Mouse (Mus musculus) MEL (cell line): ENCODE results near the gene Nsd1. TPM values are rescaled to one million over a fixed set of nuclear protein-coding genes. Genes with fewer than 3 reads are reported as not detected.
"Not testable (repeated sequence)": the region's sequence is repeated elsewhere in the genome, so short reads cannot be mapped to it uniquely, and the experiment has no call there.

Source experiments
- DNase-seq: peaks from one replicate; pipeline ENCODE4 v3.0.0; 2011; ENCODE audit warnings: low read depth, low spot score
- H3K27ac ChIP-seq: 2 replicates; pipeline ENCODE4 v1.5.1; 2012; ENCODE audit warnings: low read depth, mild to moderate bottlenecking, control low read depth, low read length, moderate library complexity; ENCODE audit not compliant: control insufficient read depth
- H3K27me3 ChIP-seq, 2 experiments: fragments of 150-350 bp in 1 of 2; sonication (generic) in 1 of 2; 2 replicates each; pipeline ENCODE4 v1.6.1; 2012; ENCODE audit warnings: low read length in 2 of 2, mild to moderate bottlenecking in 2 of 2, improper control_type of control experiment in 1 of 2, moderate library complexity in 1 of 2; ENCODE audit not compliant: insufficient read depth in 2 of 2, control insufficient read depth in 1 of 2
- H3K36me3 ChIP-seq, 2 experiments: 2 replicates each; pipeline ENCODE4 v1.6.1; 2012 to 2014; ENCODE audit warnings: low read length in 2 of 2, improper control_type of control experiment in 1 of 2, inconsistent platforms in 1 of 2, mild to moderate bottlenecking in 1 of 2; ENCODE audit not compliant: insufficient read depth in 2 of 2, control insufficient read depth in 1 of 2
- H3K4me1 ChIP-seq, 2 experiments: fragments of 150-350 bp in 1 of 2; sonication (generic) in 1 of 2; 2 replicates each; pipeline ENCODE4 v1.6.1; 2012; ENCODE audit warnings: low read length in 2 of 2, improper control_type of control experiment in 1 of 2, mild to moderate bottlenecking in 1 of 2; ENCODE audit not compliant: insufficient read depth in 2 of 2, control insufficient read depth in 1 of 2
- H3K4me3 ChIP-seq, 2 experiments: fragments of 150-350 bp in 1 of 2; sonication (generic) in 1 of 2; 2 replicates each; pipeline ENCODE4 v1.5.1; 2012; ENCODE audit warnings: low read depth in 2 of 2, low read length in 2 of 2, mild to moderate bottlenecking in 2 of 2, moderate library complexity in 2 of 2, control low read depth in 1 of 2, improper control_type of control experiment in 1 of 2; ENCODE audit not compliant: control insufficient read depth in 1 of 2, insufficient read depth in 1 of 2
- H3K79me2 ChIP-seq: 2 replicates; pipeline ENCODE4 v1.6.1; 2012; ENCODE audit warnings: mild to moderate bottlenecking, low read length, moderate library complexity; ENCODE audit not compliant: control insufficient read depth, poor library complexity, insufficient read depth
- H3K9ac ChIP-seq: 2 replicates; pipeline ENCODE4 v1.6.1; 2012; ENCODE audit warnings: low read depth, mild to moderate bottlenecking, control low read depth, low read length, moderate library complexity; ENCODE audit not compliant: control insufficient read depth, poor library complexity, severe bottlenecking
- H3K9me3 ChIP-seq: fragments of 150-350 bp; sonication (generic); replicated peaks from 2 replicates; pipeline ENCODE4 v1.6.1; 2012; ENCODE audit warnings: mild to moderate bottlenecking, low read length, improper control_type of control experiment, moderate library complexity; ENCODE audit not compliant: insufficient read depth
- CHD2 ChIP-seq: IDR thresholded peaks from 2 replicates; pipeline ENCODE4 v1.6.1; 2011; ENCODE audit warnings: low read length, improper control_type of control experiment
- CTCF ChIP-seq, 3 experiments: IDR thresholded peaks in 2 of 3; conservative IDR thresholded peaks in 1 of 3; 2 replicates each; pipeline ENCODE4 v1.5.1; 2011 to 2012; ENCODE audit warnings: low read length in 3 of 3, low read depth in 2 of 3, mild to moderate bottlenecking in 2 of 3, improper control_type of control experiment in 1 of 3, inconsistent platforms in 1 of 3, mixed read lengths in 1 of 3, moderate library complexity in 1 of 3; ENCODE audit not compliant: control insufficient read depth in 1 of 3, insufficient read depth in 1 of 3, poor library complexity in 1 of 3, severe bottlenecking in 1 of 3
- E2F4 ChIP-seq: IDR thresholded peaks from 2 replicates; pipeline ENCODE4 v1.6.1; 2011; ENCODE audit warnings: low read depth, low read length, improper control_type of control experiment, borderline replicate concordance
- ELF1 ChIP-seq: IDR thresholded peaks from 2 replicates; pipeline ENCODE4 v1.6.1; 2014; ENCODE audit warnings: low read depth, mild to moderate bottlenecking, inconsistent platforms, low read length, improper control_type of control experiment, moderate library complexity
- EP300 ChIP-seq, 2 experiments: IDR thresholded peaks; 2 replicates each; pipeline ENCODE4 v1.6.1; 2011; ENCODE audit warnings: improper control_type of control experiment in 2 of 2, low read length in 2 of 2, low read depth in 1 of 2, mild to moderate bottlenecking in 1 of 2
- GABPA ChIP-seq: IDR thresholded peaks from 2 replicates; pipeline ENCODE4 v1.6.1; 2012; ENCODE audit warnings: low read depth, mild to moderate bottlenecking, inconsistent platforms, low read length, improper control_type of control experiment, moderate library complexity
- GATA1 ChIP-seq: IDR thresholded peaks from 2 replicates; pipeline ENCODE4 v1.6.1; 2011; ENCODE audit warnings: low read depth, low read length, improper control_type of control experiment
- MAZ ChIP-seq: IDR thresholded peaks from 2 replicates; pipeline ENCODE4 v1.6.1; 2012; ENCODE audit warnings: low read depth, mild to moderate bottlenecking, inconsistent platforms, low read length, improper control_type of control experiment
- MEF2A ChIP-seq: IDR thresholded peaks from 2 replicates; pipeline ENCODE4 v1.6.1; 2014; ENCODE audit warnings: low read depth, mild to moderate bottlenecking, inconsistent platforms, low read length, improper control_type of control experiment; ENCODE audit not compliant: poor library complexity, insufficient replicate concordance, severe bottlenecking; ENCODE audit errors: extremely low read depth
- MXI1 ChIP-seq: IDR thresholded peaks from 2 replicates; pipeline ENCODE4 v1.6.1; 2011; ENCODE audit warnings: mild to moderate bottlenecking, low read depth, low read length, improper control_type of control experiment
- MYC ChIP-seq: IDR thresholded peaks from 2 replicates; pipeline ENCODE4 v1.6.1; 2011; ENCODE audit warnings: low read depth, mild to moderate bottlenecking, low read length, improper control_type of control experiment, moderate library complexity
- NRF1 ChIP-seq: IDR thresholded peaks from 2 replicates; pipeline ENCODE4 v1.6.1; 2014; ENCODE audit warnings: low read depth, mild to moderate bottlenecking, inconsistent platforms, low read length, improper control_type of control experiment, moderate library complexity; ENCODE audit not compliant: poor library complexity, insufficient read depth, severe bottlenecking
- POLR2A ChIP-seq, 2 experiments: IDR thresholded peaks; 2 replicates each; pipeline ENCODE4 v1.6.1; 2011 to 2012; ENCODE audit warnings: low read length in 2 of 2, mild to moderate bottlenecking in 2 of 2, control low read depth in 1 of 2, improper control_type of control experiment in 1 of 2, low read depth in 1 of 2, moderate library complexity in 1 of 2; ENCODE audit not compliant: control insufficient read depth in 1 of 2, insufficient read depth in 1 of 2, poor library complexity in 1 of 2
- POLR2AphosphoS5 ChIP-seq: IDR thresholded peaks from 2 replicates; pipeline ENCODE4 v1.6.1; 2012; ENCODE audit warnings: low read depth, borderline replicate concordance, mild to moderate bottlenecking, inconsistent platforms, low read length, moderate library complexity, mixed read lengths
- RAD21 ChIP-seq: IDR thresholded peaks from 2 replicates; pipeline ENCODE4 v1.6.1; 2011; ENCODE audit warnings: mild to moderate bottlenecking, low read depth, low read length, improper control_type of control experiment
- TAL1 ChIP-seq: IDR thresholded peaks from 2 replicates; pipeline ENCODE4 v1.6.1; 2012; ENCODE audit warnings: mild to moderate bottlenecking, inconsistent platforms, low read length, moderate library complexity, mixed read lengths
- TBP ChIP-seq: IDR thresholded peaks from 2 replicates; pipeline ENCODE4 v1.8.0; 2011; ENCODE audit warnings: low read depth, low read length, improper control_type of control experiment
- USF1 ChIP-seq: IDR thresholded peaks from 2 replicates; pipeline ENCODE4 v1.6.1; 2014; ENCODE audit warnings: low read depth, mild to moderate bottlenecking, inconsistent platforms, low read length, improper control_type of control experiment, moderate library complexity
- ZC3H11A ChIP-seq: IDR thresholded peaks from 2 replicates; pipeline ENCODE4 v1.6.1; 2012; ENCODE audit warnings: low read depth, mild to moderate bottlenecking, inconsistent platforms, low read length, improper control_type of control experiment
- ZKSCAN1 ChIP-seq: IDR thresholded peaks from 2 replicates; pipeline ENCODE4 v1.6.1; 2012; ENCODE audit warnings: low read depth, mild to moderate bottlenecking, inconsistent platforms, low read length, improper control_type of control experiment, moderate library complexity
- polyA plus RNA-seq, 2 experiments: library from polyadenylated mRNA; stranded (reverse) in 1 of 2; unstranded in 1 of 2; fragments of >175 nt in 1 of 2; fragments of >200 nt in 1 of 2; gene quantifications; 2 replicates each; pipeline versions ENCODE4 v1.2.1 to v1.2.4; 2012; ENCODE audit warnings: low replicate concordance in 2 of 2, low read depth in 1 of 2; ENCODE audit not compliant: insufficient read length in 2 of 2, insufficient read depth in 1 of 2, missing spikeins in 1 of 2
- total RNA-seq: library from RNA; depleted of rRNA; stranded (reverse); fragments of 300-350 nt; gene quantifications from 2 replicates; pipeline ENCODE4 v1.2.3, GENCODE M21; 2012

Nsd1 gene
- total and polyA plus RNA-seq, 3 experiments = 6.3 to 59.3 (median 10.0) TPM

- no peak overlapping the region for H3K27ac ChIP-seq
- no peak overlapping the region for H3K9ac ChIP-seq
- H3K4me3 ChIP-seq = no peak overlapping the region
Observed at GRCm38 (mm10) chr13:55183382-55183781, 26.2 kb upstream of the Nsd1 start.

DNA sequence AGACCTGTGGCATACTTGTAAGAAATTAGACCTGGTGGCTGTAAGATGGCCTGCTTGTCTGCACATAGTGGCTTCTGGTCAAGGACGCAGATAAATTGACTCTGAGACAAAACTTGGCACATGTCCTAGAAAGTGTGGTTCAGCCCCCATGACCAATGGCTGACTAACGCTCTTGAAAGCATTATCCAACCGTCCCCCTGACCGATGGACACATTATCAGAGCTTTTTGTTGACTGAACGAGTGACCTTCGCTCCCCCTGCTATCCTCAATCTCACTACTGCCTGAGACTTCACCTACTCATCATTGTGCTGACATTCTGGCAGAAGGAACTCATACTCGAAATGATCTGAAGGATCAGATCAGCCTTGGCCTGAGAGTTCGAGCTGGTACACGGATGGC, 22.5 kb upstream of the Nsd1 start:
- not testable (repeated sequence) for H3K4me1 ChIP-seq, H3K9me3 ChIP-seq, H3K27ac ChIP-seq, H3K27me3 ChIP-seq, H3K9ac ChIP-seq, H3K4me3 ChIP-seq, H3K36me3 ChIP-seq, H3K79me2 ChIP-seq, DNase-seq

More at GRCm38 (mm10) chr13:55183382-55183781, 26.2 kb upstream of the Nsd1 start:
- no peaks in the 10 kb centered on the region; a peak in 1 of 4 replicates for H3K4me1 ChIP-seq
- TF ChIP-seq MEF2A (no peak), MAZ (no peak), GABPA (no peak), ELF1 (no peak), RAD21 (no peak), TAL1 (no peak), EP300 (IDR thresholded peaks at IDR 0.05; ENCODE audit: low read depth in 1 of 2, low read length in 2 of 2) (no peak), CTCF (IDR thresholded peaks at IDR 0.05 in 2 of 3, conservative IDR thresholded peaks at IDR 0.05 in 1 of 3; ENCODE audit: control insufficient read depth in 1 of 3, insufficient read depth in 1 of 3, low read depth in 2 of 3, low read length in 3 of 3, poor library complexity in 1 of 3, severe bottlenecking in 1 of 3) (no peak), USF1 (no peak), MYC (no peak), CHD2 (no peak), ZKSCAN1 (no peak), GATA1 (no peak), ZC3H11A (no peak), TBP (no peak), E2F4 (no peak), POLR2AphosphoS5 (no peak), NRF1 (no peak), POLR2A (IDR thresholded peaks at IDR 0.05; ENCODE audit: control insufficient read depth in 1 of 2, insufficient read depth in 1 of 2, low read depth in 1 of 2, low read length in 2 of 2, poor library complexity in 1 of 2) (no peak), MXI1 (no peak)
- TF ChIP-seq, all 39 proteins: peak for 0
- Histone ChIP-seq H3K79me2 (no peaks in the 10 kb centered on the region), H3K27me3 (no peaks in the 10 kb centered on the region), H3K36me3 (no peaks in the 10 kb centered on the region), H3K9me3 (no peaks in the 10 kb centered on the region)
- no peak for DNase-seq
